Mouse (Mus musculus) forebrain, postnatal 0 days (tissue): ENCODE measurements around the gene Npr1. TPM values are rescaled to one million over a fixed set of nuclear protein-coding genes. Genes with fewer than 3 reads are reported as not detected.

ENCODE experiments used
- ATAC-seq: fragments of 200-750 bp; cut with Nextera tagmentation; 2 replicates; pipeline ENCODE4 v1.8.0; 2017; ENCODE audit warnings: mild to moderate bottlenecking, moderate library complexity
- DNase-seq: peaks from one replicate; pipeline ENCODE4 v3.0.0-alpha.2; 2015
- H3K27ac ChIP-seq: fragments of 300-500 bp; sonication (generic); 2 replicates; pipeline ENCODE4 v1.5.1; 2014; ENCODE audit warnings: low read depth, mild to moderate bottlenecking, antibody characterized with exemption, low read length, moderate library complexity, mixed read lengths
- H3K27me3 ChIP-seq: fragments of 300-500 bp; sonication (generic); 2 replicates; pipeline ENCODE4 v1.6.1; 2014; ENCODE audit warnings: mild to moderate bottlenecking, low read length, mixed read lengths; ENCODE audit not compliant: insufficient read depth
- H3K36me3 ChIP-seq: fragments of 300-500 bp; sonication (generic); 2 replicates; pipeline ENCODE4 v1.6.1; 2014; ENCODE audit warnings: mild to moderate bottlenecking, moderate library complexity; ENCODE audit not compliant: insufficient read depth
- H3K4me1 ChIP-seq: fragments of 300-500 bp; sonication (generic); 2 replicates; pipeline ENCODE4 v1.6.1; 2014; ENCODE audit warnings: antibody characterized with exemption; ENCODE audit not compliant: insufficient read depth
- H3K4me2 ChIP-seq: fragments of 300-500 bp; sonication (generic); 2 replicates; pipeline ENCODE4 v1.6.1; 2014; ENCODE audit warnings: low read depth, mild to moderate bottlenecking, moderate library complexity
- H3K4me3 ChIP-seq: fragments of 300-500 bp; sonication (generic); 2 replicates; pipeline ENCODE4 v1.5.1; 2014; ENCODE audit warnings: low read depth, low read length, mixed read lengths
- H3K9ac ChIP-seq: fragments of 300-500 bp; sonication (generic); 2 replicates; pipeline ENCODE4 v1.6.1; 2014; ENCODE audit warnings: mild to moderate bottlenecking
- H3K9me3 ChIP-seq: fragments of 300-500 bp; sonication (generic); 2 replicates; pipeline ENCODE4 v1.6.1; 2016; ENCODE audit warnings: low read length
- CTCF ChIP-seq: sonication (generic); IDR thresholded peaks from 2 replicates; pipeline ENCODE4 v1.5.1; 2016; ENCODE audit warnings: antibody characterized with exemption, control low read depth, low read depth
- WGBS: fragments of 180-500 bp; shearing (Covaris S2); extraction: QIAGEN DNeasy Blood & Tissue Kit; methylation state at CpG from one replicate; pipeline ENCODE4 v1.1.7; 2014; 5-methylcytosine and 5-hydroxymethylcytosine counted together
- polyA plus RNA-seq: library from polyadenylated mRNA; unstranded; fragments of >200 nt; fragmentation: Nextera tagmentation; extraction: Ambion mirVana; gene quantifications from 2 replicates; pipeline ENCODE4 v1.2.1, GENCODE M21; 2015
- total RNA-seq: library from RNA; depleted of rRNA; stranded (reverse); fragments of >200 nt; gene quantifications from 2 replicates; pipeline ENCODE4 v1.2.3, GENCODE M21; 2014

Gene Npr1
- total and polyA plus RNA-seq, 2 experiments from 2014 or later: 1.7 to 2.7 TPM

GRCm38 (mm10) chr3:90437131-90437530, 28.5 kb downstream of the Npr1 start:
- no peak overlapping the region for H3K27ac ChIP-seq
- DNase-seq (no peak), ATAC-seq (no peak)
- no peak for TF ChIP-seq CTCF
- no peaks in the 10 kb centered on the region for H3K27me3 ChIP-seq
- no peaks in the 10 kb centered on the region for H3K36me3 ChIP-seq
- WGBS: 81% methylated on average over 4 of the region's 4 CpGs
- H3K9ac ChIP-seq: no peak overlapping the region
- H3K4me1 ChIP-seq: peaks cover 4% of the 10 kb centered on the region; the same call in 1 of the 2 replicates
- H3K9me3 ChIP-seq: no peaks in the 10 kb centered on the region
- no peak overlapping the region for H3K4me2 ChIP-seq
- no peak overlapping the region for H3K4me3 ChIP-seq

DNA sequence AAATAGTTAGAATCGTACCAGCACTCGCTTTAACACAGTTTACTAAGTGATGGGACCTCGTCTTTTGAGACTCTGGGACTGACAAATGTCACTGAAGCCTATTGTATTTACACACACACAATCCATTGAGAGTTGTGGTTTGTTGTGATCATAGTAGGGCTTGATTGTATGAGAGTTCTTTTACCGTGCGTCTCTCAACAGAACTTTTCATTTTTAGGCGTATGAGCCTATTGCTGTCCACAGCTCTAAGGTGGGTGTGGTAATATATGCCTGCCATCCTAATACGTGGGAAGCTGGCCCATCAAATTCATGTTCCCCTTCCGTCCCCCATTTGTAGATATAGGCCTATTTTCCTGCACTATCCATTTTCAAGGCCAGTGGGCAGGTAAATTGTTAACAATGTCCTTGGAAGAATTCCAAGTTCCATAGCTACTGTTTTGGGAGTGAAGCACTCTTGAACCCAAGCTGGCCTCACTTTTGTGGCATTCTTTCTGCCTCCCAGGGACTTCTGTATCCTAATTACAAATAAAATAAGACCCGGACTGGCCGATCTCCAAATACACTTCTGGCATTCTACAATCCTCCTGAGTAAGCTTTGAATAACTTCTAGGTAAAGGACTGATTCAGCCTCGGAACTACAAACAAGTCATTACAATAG, 31.5 kb downstream of the Npr1 start:
- Histone ChIP-seq H3K9me3 (no peaks in the 10 kb centered on the region), H3K9ac (peak overlapping the region; percentile 96), H3K4me3 (peak overlapping the region; percentile 76), H3K4me2 (peak overlapping the region; percentile 98), H3K27ac (peak overlapping the region; percentile 96; the same call in 1 of the 2 replicates), H3K36me3 (peaks cover 4% of the 10 kb centered on the region; the same call in 1 of the 2 replicates), H3K27me3 (no peaks in the 10 kb centered on the region), H3K4me1 (peaks cover 10% of the 10 kb centered on the region; the same call in 1 of the 2 replicates)
- no peak for TF ChIP-seq CTCF
- WGBS: 48% methylated on average over 11 of the region's 11 CpGs
- ATAC-seq (no peak), DNase-seq (no peak)

DNA sequence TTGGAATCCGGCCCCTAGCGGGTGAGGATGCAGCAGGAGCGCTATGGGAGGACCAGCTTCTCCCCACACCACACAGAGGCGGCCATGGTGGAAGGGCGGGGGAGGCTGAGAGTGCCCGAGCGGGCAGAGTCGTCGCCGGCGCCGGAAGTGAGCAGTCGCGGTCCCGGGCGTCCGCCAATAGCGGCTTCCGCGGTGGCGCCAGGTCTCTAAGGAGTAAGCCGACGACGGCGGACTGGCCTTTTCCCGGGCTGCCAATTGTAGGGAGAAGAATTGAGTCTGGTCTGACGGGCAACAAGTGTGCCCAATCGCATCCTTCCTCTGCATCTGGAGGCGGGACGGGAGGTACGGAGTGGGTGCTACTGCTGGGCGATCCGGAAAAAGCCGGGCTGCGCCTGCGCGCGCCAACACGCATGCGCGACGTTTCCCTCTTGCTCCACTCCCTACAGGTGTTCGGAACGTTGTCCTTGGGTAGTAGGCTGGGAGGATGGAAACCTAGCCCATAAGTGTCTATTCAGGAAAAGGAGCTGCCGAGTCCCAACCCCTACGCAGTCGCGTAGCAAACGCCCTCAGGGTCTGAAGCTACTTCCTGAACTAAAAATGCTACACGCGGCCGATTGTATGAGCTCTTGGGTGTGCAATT, 32.2 kb downstream of the Npr1 start, which contains the start of gene Ints3:
TSS of gene Ints3 (minus strand) at position 242 of the 640 bp plus-strand sequence.
- peaks cover 10% of the 10 kb centered on the region; the same call in 1 of the 2 replicates for H3K4me1 ChIP-seq
- no peaks in the 10 kb centered on the region for H3K9me3 ChIP-seq
- H3K4me2 ChIP-seq: peak within 1 kb of the TSS; percentile 98
- peak; percentile 20; the same call in 1 of the 2 replicates for TF ChIP-seq CTCF
- no peaks in the 10 kb centered on the region for H3K27me3 ChIP-seq
- peak; percentile 99 for DNase-seq
- 2% methylated on average over 52 of the region's 52 CpGs for WGBS
- peak within 1 kb of the TSS; percentile 76 for H3K4me3 ChIP-seq
- ATAC-seq: peak; percentile 99
- H3K9ac ChIP-seq: peak within 1 kb of the TSS; percentile 96
- peak within 1 kb of the TSS; percentile 96 for H3K27ac ChIP-seq
- H3K36me3 ChIP-seq: peaks cover 4% of the 10 kb centered on the region; the same call in 1 of the 2 replicates

DNA sequence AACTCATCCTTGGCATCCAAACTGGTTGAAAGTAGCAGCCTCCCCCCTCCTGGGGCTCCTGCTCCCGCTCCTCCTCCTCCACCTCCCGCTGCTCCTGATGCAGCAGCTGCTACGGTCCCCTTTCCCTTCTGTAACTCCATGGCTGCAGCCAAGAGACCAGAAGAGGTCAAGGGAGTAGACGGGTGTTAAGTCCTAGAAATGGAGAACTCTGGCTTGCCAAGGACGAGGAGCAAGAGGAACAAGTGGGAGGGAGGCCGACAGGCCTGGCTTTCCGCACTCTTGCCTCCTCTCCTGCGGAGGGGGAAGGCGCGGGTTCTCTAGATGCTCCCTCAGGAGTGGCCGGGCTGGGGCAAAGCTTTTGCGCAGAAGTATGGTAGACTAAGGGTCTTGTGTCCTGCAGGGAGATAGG, 32.9 kb downstream of the Npr1 start:
- Histone ChIP-seq H3K27ac (peak overlapping the region; percentile 96), H3K9me3 (no peaks in the 10 kb centered on the region), H3K36me3 (peaks cover 4% of the 10 kb centered on the region; the same call in 1 of the 2 replicates), H3K27me3 (no peaks in the 10 kb centered on the region), H3K4me3 (peak overlapping the region; percentile 76), H3K9ac (peak overlapping the region; percentile 96), H3K4me2 (peak overlapping the region; percentile 98), H3K4me1 (peaks cover 10% of the 10 kb centered on the region; the same call in 1 of the 2 replicates)
- ATAC-seq: peak; percentile 6
- WGBS: under 1% methylated on average over 11 of the region's 12 CpGs
- DNase-seq: no peak
- no peak for TF ChIP-seq CTCF

- ATAC-seq: no peak
- Histone ChIP-seq H3K4me1 (peaks cover 10% of the 10 kb centered on the region; the same call in 1 of the 2 replicates), H3K36me3 (peaks cover 4% of the 10 kb centered on the region; the same call in 1 of the 2 replicates), H3K27ac (no peak overlapping the region), H3K4me3 (peak overlapping the region; percentile 76), H3K9me3 (no peaks in the 10 kb centered on the region), H3K27me3 (no peaks in the 10 kb centered on the region), H3K9ac (peak overlapping the region; percentile 96), H3K4me2 (peak overlapping the region; percentile 98)
- 15% methylated on average over 2 of the region's 2 CpGs for WGBS
- no peak for DNase-seq
- TF ChIP-seq CTCF: no peak
These were observed 33.3 kb downstream of the Npr1 start for GRCm38 (mm10) chr3:90432348-90432747.

- H3K4me3 ChIP-seq: no peak overlapping the region
- WGBS: 94% methylated on average over 3 of the region's 3 CpGs
- no peak overlapping the region for H3K4me2 ChIP-seq
- H3K4me1 ChIP-seq: peaks cover 10% of the 10 kb centered on the region; the same call in 1 of the 2 replicates
- H3K27me3 ChIP-seq: no peaks in the 10 kb centered on the region
- DNase-seq (no peak), ATAC-seq (no peak)
- H3K36me3 ChIP-seq: peaks cover 4% of the 10 kb centered on the region; the same call in 1 of the 2 replicates
- no peaks in the 10 kb centered on the region for H3K9me3 ChIP-seq
- TF ChIP-seq CTCF: no peak
- H3K27ac ChIP-seq: no peak overlapping the region
- H3K9ac ChIP-seq: no peak overlapping the region
These were observed 36.1 kb downstream of the Npr1 start for GRCm38 (mm10) chr3:90429576-90429975.

DNA sequence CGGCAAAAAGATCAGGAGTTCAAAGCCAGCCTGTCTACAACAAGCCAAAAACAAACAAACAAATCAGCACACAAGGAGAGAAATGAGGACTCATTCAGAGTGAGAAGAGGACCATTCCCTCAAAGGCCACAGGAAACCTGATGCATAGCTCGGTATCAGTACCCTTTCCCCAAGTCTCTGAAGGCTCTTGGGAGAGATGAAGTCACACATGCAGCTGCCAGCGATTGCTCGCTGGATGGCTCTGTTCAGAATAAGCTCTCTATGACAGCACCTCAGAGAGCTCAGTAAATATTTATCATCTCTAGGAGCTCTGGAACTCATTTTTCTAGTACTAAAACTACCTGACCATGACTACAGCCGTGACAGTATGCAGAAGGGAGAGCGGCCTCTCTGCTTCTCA, 37.5 kb downstream of the Npr1 start:
- no peak for ATAC-seq

More for the DNA sequence above, 37.5 kb downstream of the Npr1 start:
- Histone ChIP-seq H3K27ac (no peak overlapping the region), H3K36me3 (peaks cover 10% of the 10 kb centered on the region), H3K4me1 (peaks cover 10% of the 10 kb centered on the region; the same call in 1 of the 2 replicates), H3K27me3 (no peaks in the 10 kb centered on the region), H3K9ac (no peak overlapping the region), H3K4me3 (no peak overlapping the region), H3K4me2 (no peak overlapping the region), H3K9me3 (no peaks in the 10 kb centered on the region)
- no peak for TF ChIP-seq CTCF
- WGBS: 89% methylated on average over 6 of the region's 6 CpGs
- no peak for DNase-seq
